Mouse (Mus musculus) right cerebral cortex, postnatal 36 days (tissue): ENCODE data around the gene Tes.
A peak's percentile ranks its signal among the peaks of the same experiment; 100 is the strongest.

ENCODE experiments used
- DNase-seq, 2 experiments: peaks; one replicate each; pipeline ENCODE4 v3.0.0; 2022; ENCODE audit warnings: low spot score in 2 of 2, mixed read lengths in 1 of 2

Gene Tes

GRCm38 (mm10) chr6:17077720-17078119, 12.8 kb downstream of the Tes start:
- no peak for DNase-seq

- DNase-seq, result no peak
Observed at GRCm38 (mm10) chr6:17079304-17079703, 14.4 kb downstream of the Tes start.

GRCm38 (mm10) chr6:17079826-17080225, 14.9 kb downstream of the Tes start:
- no peak for DNase-seq

GRCm38 (mm10) chr6:17082238-17082637, 17.3 kb downstream of the Tes start:
- DNase-seq, result no peak

GRCm38 (mm10) chr6:17082800-17083199, 17.9 kb downstream of the Tes start:
- DNase-seq, result no peak

- DNase-seq, result peak; percentile 41 to 57
Observed at GRCm38 (mm10) chr6:17087485-17087884, 22.5 kb downstream of the Tes start.

- no peak for DNase-seq
Observed at GRCm38 (mm10) chr6:17097301-17097700, 32.4 kb downstream of the Tes start.

GRCm38 (mm10) chr6:17098559-17098958, 33.6 kb downstream of the Tes start:
- DNase-seq, result no peak

GRCm38 (mm10) chr6:17099477-17100130, 34.7 kb downstream of the Tes start:
- no peak for DNase-seq

- DNase-seq, result peak in 1 of 2 experiments; percentile 26
Observed at GRCm38 (mm10) chr6:17105714-17106113, 40.8 kb downstream of the Tes start.

- DNase-seq, result no peak
Observed at GRCm38 (mm10) chr6:17106493-17106892, 41.5 kb downstream of the Tes start.

GRCm38 (mm10) chr6:17109204-17109603, 44.3 kb downstream of the Tes start:
- no peak for DNase-seq

GRCm38 (mm10) chr6:17110564-17111100, 45.7 kb downstream of the Tes start:
- no peak for DNase-seq

GRCm38 (mm10) chr6:17112081-17112480, 47.1 kb downstream of the Tes start:
- no peak for DNase-seq

- DNase-seq, result no peak
Observed at GRCm38 (mm10) chr6:17112990-17113389, 48.0 kb downstream of the Tes start.

- no peak for DNase-seq
Observed at GRCm38 (mm10) chr6:17114588-17114987, 49.6 kb downstream of the Tes start.

- DNase-seq, result no peak
Observed at GRCm38 (mm10) chr6:17115046-17115790, 50.3 kb downstream of the Tes start.

- DNase-seq, result no peak
Observed at GRCm38 (mm10) chr6:17119521-17120232, 54.7 kb downstream of the Tes start.

GRCm38 (mm10) chr6:17140021-17140420, 75.1 kb downstream of the Tes start:
- no peak for DNase-seq

- DNase-seq, result peak; percentile 10 to 18
Observed at GRCm38 (mm10) chr6:17142577-17143359, 77.8 kb downstream of the Tes start.

GRCm38 (mm10) chr6:17151071-17151715, 86.2 kb downstream of the Tes start:
- DNase-seq, result peak in 1 of 2 experiments; percentile 30
